Mouse (Mus musculus) stomach, postnatal 0 days (tissue): Measurements from ENCODE around the gene Krt4.

Experiments
- CTCF ChIP-seq: IDR thresholded peaks from 2 replicates; pipeline ENCODE4 v1.5.1; 2016; ENCODE audit warnings: antibody characterized with exemption, low read depth, mild to moderate bottlenecking, moderate library complexity
- EP300 ChIP-seq: optimal IDR thresholded peaks from 2 replicates; pipeline ENCODE3; 2016; ENCODE audit warnings: antibody characterized with exemption

DNA sequence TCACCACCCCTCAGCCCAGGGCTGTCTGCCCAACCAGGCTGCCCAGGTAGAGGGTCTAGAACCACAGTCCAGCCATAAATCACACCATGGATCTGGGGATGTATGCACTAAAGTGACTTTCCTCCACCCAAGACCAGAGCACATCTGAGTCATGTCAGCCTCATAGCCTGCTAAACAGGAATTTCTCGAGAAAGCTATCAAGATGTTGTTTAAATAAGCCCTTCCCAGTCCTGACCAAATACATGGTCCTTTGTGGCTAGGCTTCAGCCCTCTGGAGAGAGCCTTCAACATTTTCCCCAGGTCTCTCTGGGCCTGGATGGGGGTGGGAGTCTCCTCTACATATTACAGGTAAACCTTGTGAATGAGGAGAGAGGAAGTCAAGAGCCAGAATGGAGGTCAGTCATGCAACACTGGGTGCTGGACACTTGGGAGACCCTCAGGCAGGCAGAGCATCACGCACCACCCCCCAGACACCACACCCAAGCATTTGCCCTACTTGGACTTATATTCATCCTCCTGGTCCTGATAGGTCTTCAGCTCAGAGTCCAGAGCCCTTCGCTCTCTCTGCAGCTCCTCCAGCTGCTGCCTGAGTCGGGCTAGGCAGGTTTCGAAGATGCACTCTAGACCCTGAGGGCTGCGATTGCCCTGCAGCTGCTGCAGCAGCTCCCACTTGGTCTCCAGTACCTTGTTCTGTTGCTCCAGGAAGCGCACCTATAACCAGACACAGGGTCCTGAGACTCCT, 28.4 kb upstream of the Krt4 start:
- TF ChIP-seq CTCF (no peak), EP300 (no peak)
